Mouse (Mus musculus) embryo, embryonic 9.5 days (tissue): ENCODE measurements around the gene Hist1h3d.
"Not testable (repeated sequence)": the region's sequence is repeated elsewhere in the genome, so short reads cannot be mapped to it uniquely, and the experiment has no call there.

Experiments
- DNase-seq: peaks from one replicate; pipeline ENCODE4 v3.0.0-alpha.2; 2017; ENCODE audit errors: extremely low spot score

The Hist1h3d gene

GRCm38 (mm10) chr13:23542225-23542980 is 33.2 kb upstream of the Hist1h3d start:
- DNase-seq: not testable (repeated sequence)

- peak; percentile 91 for DNase-seq
Measured at GRCm38 (mm10) chr13:23542999-23543607, 32.5 kb upstream of the Hist1h3d start, which contains the start of gene Hist1h2bh. Gene Hist1h2bh, minus strand, starts transcription at chr13:23543392.

- peak; percentile 91 for DNase-seq
Measured at GRCm38 (mm10) chr13:23543965-23544786, 31.4 kb upstream of the Hist1h3d start, which contains the start of gene Hist1h3f. Gene Hist1h3f, plus strand, starts transcription at chr13:23544052.

GRCm38 (mm10) chr13:23544787-23545120 is 30.8 kb upstream of the Hist1h3d start:
- DNase-seq: not testable (repeated sequence)

- no peak for DNase-seq
Measured at GRCm38 (mm10) chr13:23546694-23547093, 28.9 kb upstream of the Hist1h3d start.

GRCm38 (mm10) chr13:23550761-23551145 is 24.8 kb upstream of the Hist1h3d start:
- DNase-seq: peak; percentile 76

- DNase-seq: peak; percentile 97
Measured at GRCm38 (mm10) chr13:23551146-23551834, 24.3 kb upstream of the Hist1h3d start, which contains the start of gene Hist1h4f. Gene Hist1h4f, minus strand, starts transcription at chr13:23551648.

- no peak for DNase-seq
Measured at GRCm38 (mm10) chr13:23551931-23552914, 23.3 kb upstream of the Hist1h3d start.

GRCm38 (mm10) chr13:23552962-23553361 is 22.6 kb upstream of the Hist1h3d start, which contains the start of gene Hist1h1d:
Gene Hist1h1d, plus strand, starts transcription at chr13:23553262.
- no peak for DNase-seq

GRCm38 (mm10) chr13:23554393-23554792 is 21.2 kb upstream of the Hist1h3d start:
- no peak for DNase-seq

GRCm38 (mm10) chr13:23554925-23555838 is 20.4 kb upstream of the Hist1h3d start:
- peak; percentile 96 for DNase-seq

- DNase-seq: peak; percentile 92
Measured at GRCm38 (mm10) chr13:23555839-23556416, 19.6 kb upstream of the Hist1h3d start.

- no peak for DNase-seq
Measured at GRCm38 (mm10) chr13:23556906-23557305, 18.7 kb upstream of the Hist1h3d start.

GRCm38 (mm10) chr13:23560699-23561098 is 14.9 kb upstream of the Hist1h3d start:
- not testable (repeated sequence) for DNase-seq

GRCm38 (mm10) chr13:23561531-23561882 is 14.1 kb upstream of the Hist1h3d start:
- not testable (repeated sequence) for DNase-seq

GRCm38 (mm10) chr13:23561883-23562659 is 13.5 kb upstream of the Hist1h3d start, which contains the start of gene Hist1h3e:
Gene Hist1h3e, minus strand, starts transcription at chr13:23562369.
- peak; percentile 98 for DNase-seq

GRCm38 (mm10) chr13:23562699-23563462 is 12.7 kb upstream of the Hist1h3d start:
- peak; percentile 75 for DNase-seq
